Mouse (Mus musculus) midbrain, postnatal 0 days (tissue): Measurements from ENCODE around the gene Acbd4. TPM values are rescaled to one million over a fixed set of nuclear protein-coding genes. Genes with fewer than 3 reads are reported as not detected.

Experiments used
- ATAC-seq: fragments of 200-750 bp; cut with Nextera tagmentation; 2 replicates; pipeline ENCODE4 v1.8.0; 2017; ENCODE audit warnings: moderate number of reproducible peaks, mild to moderate bottlenecking, moderate TSS enrichment, moderate library complexity; ENCODE audit not compliant: low FRiP score
- DNase-seq: peaks from one replicate; pipeline ENCODE4 v3.0.0-alpha.2; 2015; ENCODE audit warnings: low spot score
- H3K27ac ChIP-seq: fragments of 300-500 bp; sonication (generic); 2 replicates; pipeline ENCODE4 v1.5.1; 2014; ENCODE audit warnings: low read depth, mild to moderate bottlenecking, low read length, mixed read lengths
- H3K27me3 ChIP-seq: fragments of 300-500 bp; sonication (generic); 2 replicates; pipeline ENCODE4 v1.6.1; 2014; ENCODE audit warnings: low read length, control low read depth, mixed read lengths; ENCODE audit not compliant: insufficient read depth
- H3K36me3 ChIP-seq: fragments of 300-500 bp; sonication (generic); 2 replicates; pipeline ENCODE4 v1.6.1; 2014; ENCODE audit warnings: low read length, control low read depth, mixed read lengths; ENCODE audit not compliant: insufficient read depth
- H3K4me1 ChIP-seq: fragments of 300-500 bp; sonication (generic); 2 replicates; pipeline ENCODE4 v1.6.1; 2014; ENCODE audit warnings: mild to moderate bottlenecking, control low read depth, antibody characterized with exemption, low read length, mixed read lengths; ENCODE audit not compliant: insufficient read depth
- H3K4me2 ChIP-seq: fragments of 300-500 bp; sonication (generic); 2 replicates; pipeline ENCODE4 v1.6.1; 2014; ENCODE audit warnings: low read depth, mild to moderate bottlenecking, low read length, mixed read lengths; ENCODE audit not compliant: poor library complexity, severe bottlenecking
- H3K4me3 ChIP-seq: fragments of 300-500 bp; sonication (generic); 2 replicates; pipeline ENCODE4 v1.5.1; 2014; ENCODE audit warnings: low read depth, mild to moderate bottlenecking, low read length, moderate library complexity
- H3K9ac ChIP-seq: fragments of 300-500 bp; sonication (generic); replicated peaks from 2 replicates; pipeline ENCODE4 v1.6.1; 2014; ENCODE audit warnings: mild to moderate bottlenecking, low read length, moderate library complexity, mixed read lengths; ENCODE audit not compliant: poor library complexity, severe bottlenecking
- H3K9me3 ChIP-seq: fragments of 300-500 bp; sonication (generic); 2 replicates; pipeline ENCODE4 v1.6.1; 2016; ENCODE audit warnings: low read length, control low read depth
- CTCF ChIP-seq: IDR thresholded peaks from 2 replicates; pipeline ENCODE4 v1.5.1; 2016; ENCODE audit warnings: antibody characterized with exemption, mild to moderate bottlenecking
- WGBS: fragments of 180-500 bp; shearing (Covaris S2); extraction: QIAGEN DNeasy Blood & Tissue Kit; methylation state at CpG from one replicate; pipeline ENCODE4 v1.1.7; 2014; 5-methylcytosine and 5-hydroxymethylcytosine counted together
- polyA plus RNA-seq: library from polyadenylated mRNA; unstranded; fragments of >200 nt; fragmentation: Nextera tagmentation; extraction: Ambion mirVana; gene quantifications from 2 replicates; pipeline ENCODE4 v1.2.1, GENCODE M21; 2015
- total RNA-seq: library from RNA; depleted of rRNA; stranded (reverse); fragments of >200 nt; gene quantifications from 2 replicates; pipeline ENCODE4 v1.2.3, GENCODE M21; 2014

Acbd4 gene
- total and polyA plus RNA-seq, 2 experiments from 2014 or later, result 17.5 to 22.9 TPM

DNA sequence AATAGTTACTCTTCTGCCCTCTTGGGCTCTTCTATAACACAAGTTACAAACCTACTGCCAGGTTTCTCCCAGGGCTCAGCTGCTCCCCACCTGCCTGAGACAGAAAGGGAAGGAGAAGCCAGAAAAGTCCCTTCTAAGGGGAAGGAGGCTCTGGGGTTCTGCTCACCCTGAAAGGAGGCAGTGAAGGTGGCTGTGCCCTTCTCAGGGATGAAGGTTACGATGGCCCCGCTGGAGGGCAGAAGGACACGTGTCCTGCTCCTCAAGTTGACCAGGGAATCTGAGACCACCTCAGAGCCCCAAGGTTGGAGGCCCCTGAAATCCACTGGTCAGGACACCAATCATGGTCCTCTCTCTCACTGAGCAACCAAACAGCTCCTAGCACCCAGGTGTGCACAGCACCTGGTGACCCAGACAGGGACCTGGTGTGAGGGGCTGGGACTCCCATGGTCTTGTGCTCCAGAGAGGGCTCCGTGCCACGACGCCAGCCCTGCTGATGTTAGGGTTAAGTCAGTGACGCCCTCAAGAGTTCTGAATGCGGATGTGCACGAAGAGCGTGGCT is 31.1 kb upstream of the Acbd4 start:
- H3K27ac ChIP-seq, result no peak overlapping the region; the same call in 1 of the 2 replicates
- 89% methylated on average over 10 of the region's 10 CpGs for WGBS
- peaks cover 37% of the 10 kb centered on the region for H3K36me3 ChIP-seq
- H3K9me3 ChIP-seq, result no peaks in the 10 kb centered on the region
- H3K4me2 ChIP-seq, result no peak overlapping the region
- peaks cover 5% of the 10 kb centered on the region; the same call in 1 of the 2 replicates for H3K4me1 ChIP-seq
- H3K27me3 ChIP-seq, result no peaks in the 10 kb centered on the region
- TF ChIP-seq CTCF, result no peak
- H3K4me3 ChIP-seq, result no peak overlapping the region
- ATAC-seq (no peak), DNase-seq (no peak)
- no peak overlapping the region for H3K9ac ChIP-seq

GRCm38 (mm10) chr11:103073671-103074070 is 27.8 kb upstream of the Acbd4 start:
- no peaks in the 10 kb centered on the region for H3K27me3 ChIP-seq
- WGBS, result 80% methylated on average over 7 of the region's 7 CpGs
- H3K9ac ChIP-seq, result no peak overlapping the region
- H3K4me3 ChIP-seq, result no peak overlapping the region
- peaks cover 5% of the 10 kb centered on the region; the same call in 1 of the 2 replicates for H3K4me1 ChIP-seq
- no peak for DNase-seq
- no peak overlapping the region for H3K4me2 ChIP-seq
- ATAC-seq, result no peak
- no peak for TF ChIP-seq CTCF
- H3K27ac ChIP-seq, result no peak overlapping the region
- no peaks in the 10 kb centered on the region for H3K9me3 ChIP-seq
- H3K36me3 ChIP-seq, result peaks cover 15% of the 10 kb centered on the region; the same call in 1 of the 2 replicates

DNA sequence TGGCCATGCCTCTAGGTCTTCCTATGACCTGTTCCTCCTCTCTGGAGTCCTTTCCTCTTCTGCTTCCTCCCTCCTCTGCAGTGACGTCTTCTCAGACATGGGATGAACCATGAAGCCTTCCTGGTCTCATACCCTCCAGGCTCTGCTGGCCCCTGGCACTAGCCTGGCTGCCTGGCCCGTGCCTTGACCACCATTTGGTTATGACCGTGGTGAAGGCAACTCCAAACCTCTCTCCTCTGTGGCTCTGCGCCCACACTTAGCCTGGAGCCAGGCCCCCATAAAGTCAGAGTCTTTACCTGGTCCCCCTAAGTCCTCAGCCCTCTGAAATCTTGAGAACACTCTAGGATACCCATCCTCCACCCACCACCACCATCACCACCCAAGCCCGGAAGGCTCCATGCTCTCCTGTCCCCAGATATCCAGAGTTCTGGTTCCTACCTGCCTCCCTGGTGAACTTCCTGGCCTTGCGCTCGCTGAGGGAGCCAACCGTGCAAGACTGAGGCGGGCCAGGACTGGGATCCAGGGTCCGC is 27.3 kb upstream of the Acbd4 start:
- WGBS, result 58% methylated on average over 10 of the region's 10 CpGs
- H3K27me3 ChIP-seq, result no peaks in the 10 kb centered on the region
- H3K4me3 ChIP-seq, result no peak overlapping the region
- no peak overlapping the region for H3K9ac ChIP-seq
- no peak for DNase-seq
- H3K4me2 ChIP-seq, result no peak overlapping the region
- no peak for TF ChIP-seq CTCF
- H3K9me3 ChIP-seq, result no peaks in the 10 kb centered on the region
- no peak overlapping the region for H3K27ac ChIP-seq
- peaks cover 14% of the 10 kb centered on the region; the same call in 1 of the 2 replicates for H3K36me3 ChIP-seq
- no peak for ATAC-seq
- H3K4me1 ChIP-seq, result peaks cover 5% of the 10 kb centered on the region; the same call in 1 of the 2 replicates

DNA sequence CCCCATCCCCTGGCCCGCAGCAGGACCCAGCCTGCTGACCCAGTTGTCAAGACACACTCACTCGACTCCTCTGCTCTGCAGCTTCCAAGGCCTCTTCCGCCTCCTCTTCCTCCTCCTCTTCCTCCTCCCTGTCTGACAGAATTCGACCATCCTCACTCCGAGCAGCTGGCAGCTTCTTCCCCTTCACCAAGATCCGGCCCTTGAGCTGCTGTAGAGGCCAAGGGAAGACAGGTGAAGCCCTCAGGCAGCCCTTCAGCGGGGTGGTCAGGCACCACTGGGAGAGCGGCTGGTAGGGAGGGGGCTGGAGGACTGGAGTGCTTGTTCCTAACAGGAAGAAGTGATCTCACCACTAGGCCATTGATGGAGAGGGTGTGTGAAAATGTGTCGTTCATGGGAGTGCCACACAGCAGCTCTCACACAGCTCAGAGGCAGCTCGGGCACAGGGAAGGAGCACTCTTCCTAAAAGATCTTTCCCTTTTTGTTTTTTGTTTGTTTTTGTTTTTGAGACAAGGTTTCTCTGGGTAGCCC is 26.6 kb upstream of the Acbd4 start:
- Histone ChIP-seq H3K27me3 (peaks cover under 1% of the 10 kb centered on the region; the same call in 1 of the 2 replicates), H3K4me1 (peaks cover 5% of the 10 kb centered on the region; the same call in 1 of the 2 replicates), H3K36me3 (peaks cover 9% of the 10 kb centered on the region; the same call in 1 of the 2 replicates), H3K9me3 (no peaks in the 10 kb centered on the region), H3K27ac (no peak overlapping the region), H3K9ac (no peak overlapping the region), H3K4me3 (no peak overlapping the region), H3K4me2 (no peak overlapping the region)
- no peak for DNase-seq
- ATAC-seq, result no peak
- TF ChIP-seq CTCF, result no peak
- 25% methylated on average over 10 of the region's 10 CpGs for WGBS

DNA sequence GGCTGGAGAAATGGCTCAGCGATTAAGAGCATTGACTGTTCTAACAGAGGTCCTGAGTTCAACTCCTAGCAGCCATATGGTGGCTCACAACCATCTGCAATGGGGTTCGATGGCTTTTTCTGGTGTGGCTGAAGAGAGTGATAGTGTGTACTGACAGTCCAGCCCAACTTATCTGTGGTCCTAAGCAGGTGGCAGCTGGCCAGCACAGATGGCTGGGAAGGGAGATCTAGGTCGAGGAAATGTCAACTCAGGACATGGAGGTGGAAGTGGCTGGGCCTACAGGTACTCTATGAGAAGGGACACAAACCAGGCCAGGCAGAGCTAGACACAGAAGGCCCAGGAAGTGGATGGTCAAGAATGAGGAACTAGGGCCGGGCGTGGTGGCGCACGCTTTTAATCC is 25.5 kb upstream of the Acbd4 start:
- Histone ChIP-seq H3K9me3 (no peaks in the 10 kb centered on the region), H3K9ac (no peak overlapping the region), H3K4me1 (peaks cover 5% of the 10 kb centered on the region; the same call in 1 of the 2 replicates), H3K4me3 (no peak overlapping the region), H3K27me3 (peaks cover 9% of the 10 kb centered on the region; the same call in 1 of the 2 replicates), H3K36me3 (no peaks in the 10 kb centered on the region), H3K4me2 (no peak overlapping the region), H3K27ac (no peak overlapping the region)
- 94% methylated on average over 7 of the region's 7 CpGs for WGBS
- DNase-seq (no peak), ATAC-seq (no peak)
- TF ChIP-seq CTCF, result no peak

DNA sequence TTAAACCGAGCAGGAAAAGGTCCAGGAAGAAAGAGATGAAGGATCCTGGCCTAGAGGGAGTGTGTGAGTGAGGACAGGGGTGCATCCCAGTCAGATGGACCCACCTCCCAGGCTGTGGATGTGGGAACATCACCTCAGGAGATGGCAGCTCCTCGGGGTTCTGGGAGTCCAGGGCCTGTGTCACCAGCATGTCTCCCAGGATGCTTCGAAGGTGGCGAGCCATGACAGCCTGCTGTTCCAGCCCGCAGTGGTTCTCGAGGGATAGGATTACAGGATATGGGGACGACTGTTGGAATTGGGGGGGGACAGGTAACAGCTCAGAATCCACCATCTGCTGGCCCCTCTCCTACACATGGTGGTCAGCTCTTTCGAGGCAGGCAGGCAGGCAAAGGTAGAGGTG is 24.9 kb upstream of the Acbd4 start:
- H3K9ac ChIP-seq, result no peak overlapping the region
- H3K4me2 ChIP-seq, result no peak overlapping the region
- H3K27me3 ChIP-seq, result peaks cover 14% of the 10 kb centered on the region; the same call in 1 of the 2 replicates
- H3K36me3 ChIP-seq, result no peaks in the 10 kb centered on the region
- ATAC-seq (no peak), DNase-seq (no peak)
- no peak overlapping the region for H3K27ac ChIP-seq
- WGBS, result 84% methylated on average over 8 of the region's 8 CpGs
- TF ChIP-seq CTCF, result no peak
- H3K4me3 ChIP-seq, result no peak overlapping the region
- peaks cover 5% of the 10 kb centered on the region; the same call in 1 of the 2 replicates for H3K4me1 ChIP-seq
- H3K9me3 ChIP-seq, result no peaks in the 10 kb centered on the region
